Mouse (Mus musculus): ENCODE results near the gene Sh3glb2. TPM values are rescaled to one million over a fixed set of nuclear protein-coding genes. Genes with fewer than 3 reads are reported as not detected.

The Sh3glb2 gene
- polyA plus RNA-seq, 1 experiment: 562 TPM

DNA sequence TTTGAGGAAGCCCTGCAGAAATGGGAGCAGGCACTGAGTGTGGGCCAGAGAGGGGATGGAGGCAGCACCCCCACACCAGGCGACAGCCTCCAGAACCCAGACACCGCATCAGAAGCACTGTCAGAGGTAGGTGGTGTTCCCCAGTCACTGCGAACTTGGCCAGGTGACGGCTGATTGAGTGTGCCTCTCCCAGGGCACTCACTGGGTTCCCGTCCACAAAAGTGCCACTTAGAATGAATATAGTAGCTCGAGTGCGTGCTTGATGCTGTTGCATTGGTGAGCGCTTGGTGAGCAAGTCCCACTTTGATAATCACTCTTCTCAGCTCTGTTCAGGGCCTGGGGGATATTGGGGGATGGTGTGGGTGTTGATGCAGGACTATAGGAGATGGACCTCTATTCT is 12.4 kb upstream of the Sh3glb2 start:
- TF ChIP-seq POLR2A (IDR thresholded peaks at IDR 0.05; ENCODE audit: insufficient read depth, low read depth, low read length) (no peak), CTCF (IDR thresholded peaks at IDR 0.05; ENCODE audit: insufficient read depth, low read depth, low read length) (no peak)
- H3K4me1 ChIP-seq (ENCODE audit: control insufficient read depth, insufficient read depth, low read length): peaks cover 5% of the 10 kb centered on the region; the same call in 1 of the 2 replicates
- 96% methylated on average over 8 of the region's 8 CpGs for WGBS
- H3K4me3 ChIP-seq (ENCODE audit: insufficient read depth, low read depth, low read length): no peak overlapping the region
- H3K27ac ChIP-seq (ENCODE audit: insufficient read depth, low read depth, low read length): no peak overlapping the region

GRCm38 (mm10) chr2:30366203-30366602 is 7.1 kb upstream of the Sh3glb2 start:
- 24% methylated on average over 5 of the region's 5 CpGs for WGBS

DNA sequence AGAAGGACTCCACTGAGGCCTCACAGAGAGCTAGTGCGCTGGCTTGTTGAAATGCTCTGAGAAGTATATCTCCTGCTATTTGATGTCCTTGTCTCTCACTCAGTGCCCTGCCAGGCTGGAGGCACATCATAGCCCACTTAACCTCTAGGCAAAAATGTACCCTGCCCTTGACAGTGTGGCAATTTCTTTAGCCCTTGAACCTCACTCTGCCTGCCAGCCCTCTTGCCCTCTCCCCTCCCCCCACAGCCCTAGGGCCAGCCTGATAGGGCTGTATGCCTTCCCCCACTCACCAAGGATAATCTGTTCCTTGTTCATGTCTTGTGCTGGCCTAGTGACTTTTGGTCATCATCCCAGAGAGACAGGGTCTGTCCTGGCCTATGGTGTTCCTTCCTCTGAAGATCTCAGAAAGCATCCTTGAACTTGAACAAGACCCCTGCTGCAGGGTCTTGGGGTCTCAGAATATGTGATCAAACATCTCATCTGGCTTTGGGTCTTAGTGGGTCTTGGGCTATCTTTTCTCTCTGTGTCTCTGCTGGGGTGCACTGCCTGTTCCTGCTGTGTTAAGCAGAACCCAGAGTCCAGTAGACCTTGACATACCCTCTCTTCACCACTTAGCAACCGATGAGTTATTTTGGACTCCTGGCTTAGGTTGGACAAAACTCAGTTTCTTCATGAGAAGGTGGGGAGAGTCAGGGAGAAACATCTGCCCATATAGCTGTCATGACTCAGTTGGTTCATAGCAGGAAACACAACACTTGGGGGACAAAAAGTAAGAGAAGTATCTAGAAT is 6.3 kb upstream of the Sh3glb2 start:
- TF ChIP-seq CTCF (IDR thresholded peaks at IDR 0.05; ENCODE audit: insufficient read depth, low read depth, low read length): no peak
- no peak for TF ChIP-seq POLR2A (IDR thresholded peaks at IDR 0.05; ENCODE audit: insufficient read depth, low read depth, low read length)
- Histone ChIP-seq H3K27ac (ENCODE audit: insufficient read depth, low read depth, low read length) (no peak overlapping the region), H3K4me3 (ENCODE audit: insufficient read depth, low read depth, low read length) (peak overlapping the region; percentile 64), H3K4me1 (ENCODE audit: control insufficient read depth, insufficient read depth, low read length) (peaks cover 18% of the 10 kb centered on the region)
- whole genome bisulfite sequencing: 72% methylated on average over 2 of the region's 2 CpGs

More at GRCm38 (mm10) chr2:30366203-30366602, 7.1 kb upstream of the Sh3glb2 start:
- H3K4me1 ChIP-seq (ENCODE audit: control insufficient read depth, insufficient read depth, low read length): peaks cover 18% of the 10 kb centered on the region
- no peak for TF ChIP-seq CTCF (IDR thresholded peaks at IDR 0.05; ENCODE audit: insufficient read depth, low read depth, low read length)
- TF ChIP-seq POLR2A (IDR thresholded peaks at IDR 0.05; ENCODE audit: insufficient read depth, low read depth, low read length): no peak
- H3K4me3 ChIP-seq (ENCODE audit: insufficient read depth, low read depth, low read length): no peak overlapping the region
- no peak overlapping the region for H3K27ac ChIP-seq (ENCODE audit: insufficient read depth, low read depth, low read length)

DNA sequence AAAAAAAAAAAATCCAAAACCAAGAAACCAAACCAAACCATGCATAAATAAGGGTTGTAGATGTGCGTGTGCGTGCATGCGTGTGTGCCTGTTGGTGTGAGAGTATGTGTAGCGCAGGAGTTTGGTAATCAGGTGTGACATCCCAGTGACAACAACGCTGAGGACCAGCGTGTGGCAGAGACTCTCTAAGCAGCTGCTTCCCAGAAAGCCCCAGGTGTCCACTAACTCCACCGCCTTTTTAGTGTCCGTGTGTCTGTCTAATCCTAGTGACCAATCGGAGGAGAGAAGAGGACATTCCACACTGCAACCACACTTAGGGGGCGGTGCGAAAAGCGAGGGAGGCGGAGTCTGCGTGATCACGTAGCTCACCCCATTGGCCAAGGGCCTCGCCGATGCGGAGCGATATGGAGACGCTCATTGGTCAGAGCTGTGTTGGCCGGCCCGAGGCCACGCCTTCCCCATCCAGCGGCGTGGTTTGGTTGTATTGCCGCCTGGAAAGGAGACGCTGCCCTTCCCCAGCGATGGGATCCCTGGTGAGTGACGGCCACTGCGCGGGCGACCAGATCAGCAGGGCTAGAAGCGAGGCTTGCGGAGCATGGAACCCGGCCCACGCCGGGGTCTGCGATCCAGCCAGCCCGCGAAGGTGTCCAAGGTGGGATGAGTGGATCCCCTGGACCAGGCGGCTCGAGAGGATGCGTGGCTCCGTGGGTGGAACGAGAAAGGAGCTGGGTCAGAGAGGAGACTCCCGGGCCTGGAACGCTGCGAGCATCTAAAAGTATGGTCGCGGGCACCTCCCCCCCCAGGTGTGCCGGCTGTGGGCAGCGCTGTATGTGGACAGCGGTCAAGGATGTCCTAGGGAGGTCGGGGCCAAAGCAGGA is 4.9 kb upstream of the Sh3glb2 start, which contains the start of gene Miga2:
Gene Miga2 (plus strand): TSS at position 461 of the 878 bp plus-strand sequence.
- Histone ChIP-seq H3K27ac (ENCODE audit: insufficient read depth, low read depth, low read length) (peak within 1 kb of the TSS; percentile 28; the same call in 1 of the 2 replicates), H3K4me3 (ENCODE audit: insufficient read depth, low read depth, low read length) (peak within 1 kb of the TSS; percentile 64), H3K4me1 (ENCODE audit: control insufficient read depth, insufficient read depth, low read length) (peaks cover 20% of the 10 kb centered on the region)
- under 1% methylated on average over 54 of the region's 54 CpGs for WGBS
- TF ChIP-seq CTCF (IDR thresholded peaks at IDR 0.05; ENCODE audit: insufficient read depth, low read depth, low read length) (no peak), POLR2A (IDR thresholded peaks at IDR 0.05; ENCODE audit: insufficient read depth, low read depth, low read length) (peak; percentile 72)

DNA sequence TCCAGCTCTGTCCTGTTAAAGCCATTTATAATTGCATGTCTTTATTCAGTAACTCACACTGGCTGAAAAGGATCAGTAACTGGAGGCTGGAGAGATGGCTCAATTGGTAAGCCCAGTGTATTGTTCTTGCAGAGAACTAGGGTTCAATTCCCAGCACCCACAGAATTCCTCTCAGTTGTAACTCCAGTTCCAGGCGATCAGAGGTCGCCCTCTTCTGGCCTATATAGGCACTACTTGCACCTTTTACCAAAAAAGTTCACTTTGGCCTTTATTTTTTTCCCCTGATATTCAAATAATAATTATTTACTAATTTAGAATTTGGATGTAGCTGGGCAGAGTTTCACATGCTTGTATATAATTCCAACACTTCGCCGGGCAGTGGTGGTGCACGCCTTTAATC is 3.7 kb upstream of the Sh3glb2 start:
- no peak overlapping the region for H3K27ac ChIP-seq (ENCODE audit: insufficient read depth, low read depth, low read length)
- WGBS: 78% methylated on average over 5 of the region's 5 CpGs
- H3K4me3 ChIP-seq (ENCODE audit: insufficient read depth, low read depth, low read length): no peak overlapping the region
- TF ChIP-seq POLR2A (IDR thresholded peaks at IDR 0.05; ENCODE audit: insufficient read depth, low read depth, low read length) (no peak), CTCF (IDR thresholded peaks at IDR 0.05; ENCODE audit: insufficient read depth, low read depth, low read length) (no peak)
- H3K4me1 ChIP-seq (ENCODE audit: control insufficient read depth, insufficient read depth, low read length): peaks cover 27% of the 10 kb centered on the region

GRCm38 (mm10) chr2:30360626-30361025 is 1.5 kb upstream of the Sh3glb2 start:
- Histone ChIP-seq H3K4me3 (ENCODE audit: insufficient read depth, low read depth, low read length) (no peak overlapping the region), H3K27ac (ENCODE audit: insufficient read depth, low read depth, low read length) (no peak overlapping the region), H3K4me1 (ENCODE audit: control insufficient read depth, insufficient read depth, low read length) (peaks cover 39% of the 10 kb centered on the region)
- 86% methylated on average over 10 of the region's 10 CpGs for WGBS
- no peak for TF ChIP-seq POLR2A (IDR thresholded peaks at IDR 0.05; ENCODE audit: insufficient read depth, low read depth, low read length)
- TF ChIP-seq CTCF (IDR thresholded peaks at IDR 0.05; ENCODE audit: insufficient read depth, low read depth, low read length): no peak

GRCm38 (mm10) chr2:30357552-30358510 is 1.3 kb downstream of the Sh3glb2 start:
- H3K4me3 ChIP-seq (ENCODE audit: insufficient read depth, low read depth, low read length): peak overlapping the region; percentile 65

GRCm38 (mm10) chr2:30356906-30357305 is 2.2 kb downstream of the Sh3glb2 start:
- WGBS: 57% methylated on average over 9 of the region's 9 CpGs
- peak overlapping the region; percentile 65 for H3K4me3 ChIP-seq (ENCODE audit: insufficient read depth, low read depth, low read length)
- H3K27ac ChIP-seq (ENCODE audit: insufficient read depth, low read depth, low read length): peak overlapping the region; percentile 90
- peaks cover 42% of the 10 kb centered on the region for H3K4me1 ChIP-seq (ENCODE audit: control insufficient read depth, insufficient read depth, low read length)
- TF ChIP-seq CTCF (IDR thresholded peaks at IDR 0.05; ENCODE audit: insufficient read depth, low read depth, low read length): no peak
- TF ChIP-seq POLR2A (IDR thresholded peaks at IDR 0.05; ENCODE audit: insufficient read depth, low read depth, low read length): no peak

More at GRCm38 (mm10) chr2:30357552-30358510, 1.3 kb downstream of the Sh3glb2 start:
- Histone ChIP-seq H3K4me1 (ENCODE audit: control insufficient read depth, insufficient read depth, low read length) (peaks cover 42% of the 10 kb centered on the region), H3K27ac (ENCODE audit: insufficient read depth, low read depth, low read length) (peak overlapping the region; percentile 90)
- 38% methylated on average over 8 of the region's 8 CpGs for WGBS
- TF ChIP-seq CTCF (IDR thresholded peaks at IDR 0.05; ENCODE audit: insufficient read depth, low read depth, low read length): no peak
- no peak for TF ChIP-seq POLR2A (IDR thresholded peaks at IDR 0.05; ENCODE audit: insufficient read depth, low read depth, low read length)

Data from olfactory bulb, adult 2 months (tissue).